25 mouse cellular contexts compared by ENCODE assay signal in genomic region chr3:108584580-108584979, GRCm38 (mm10). TPM values are rescaled to one million over a fixed set of nuclear protein-coding genes. Genes with fewer than 3 reads are reported as not detected.
"Had no signal": no experiment of that assay in that cellular context is flagged by ENCODE, and none has a peak within 500 bp of the region (broad histone marks: within the 10 kb centered on the region; RNA-seq: fewer than 3 reads in every experiment).

No protein-coding gene starts in this region.

- H3K36me3 ChIP-seq: stomach, embryonic 15.5 days had no signal

- H3K4me2 ChIP-seq: lung, embryonic 14.5 days; midbrain, embryonic 11.5 days; stomach, embryonic 15.5 days had no signal

- H3K9me3 ChIP-seq: megakaryocyte, embryonic 14.5 days; stomach, embryonic 15.5 days had no signal

- H3K9ac ChIP-seq: liver, embryonic 14.5 days; liver, postnatal 0 days; lung, embryonic 14.5 days; stomach, embryonic 15.5 days had no signal

- DNase-seq: kidney, adult 18-20 months; kidney, adult 9 months; kidney, postnatal 25 days; layer of hippocampus, adult 9-11 months; layer of hippocampus, postnatal 36 days; liver, postnatal 0 days; lung, embryonic 14.5 days; midbrain, embryonic 14.5 days; right cerebral cortex, postnatal 25 days; thymus, postnatal 25 days had no signal

- H3K4me3 ChIP-seq: layer of hippocampus, adult 2 months; left cerebral cortex, adult 2 months; megakaryocyte, embryonic 14.5 days; stomach, embryonic 15.5 days had no signal

- H3K27ac ChIP-seq: kidney, postnatal 0 days; layer of hippocampus, adult 2 months; left cerebral cortex, adult 2 months; liver, embryonic 14.5 days; macrophage; stomach, embryonic 15.5 days had no signal

- ATAC-seq: intestine, embryonic 16.5 days; liver, postnatal 0 days; lung, postnatal 0 days had no signal

- H3K27me3 ChIP-seq: megakaryocyte, embryonic 14.5 days; stomach, embryonic 15.5 days had no signal

- H3K4me1 ChIP-seq: megakaryocyte, embryonic 14.5 days; stomach, embryonic 15.5 days had no signal

RNA-seq across cellular contexts. Expression of gene 5330417C22Rik, which starts 48.2 kb away (rescaled TPM):
- polyA plus RNA-seq: macrophage had no signal

RNA-seq across cellular contexts. Expression of gene 1700013F07Rik, which starts 50.6 kb away (rescaled TPM):
- total RNA-seq: liver, adult 2 months had no signal
- polyA plus RNA-seq: intestine, embryonic 16.5 days; kidney, postnatal 0 days; large intestine, adult 2 months; limb, embryonic 11.5 days; liver, adult 2 months; liver, embryonic 14.5 days; liver, postnatal 0 days; macrophage; neural tube, embryonic 11.5 days; spleen, adult 2 months had no signal
